Mouse (Mus musculus) hindbrain, embryonic 16.5 days (tissue): Measurements from ENCODE around the gene Zdhhc8. TPM values are rescaled to one million over a fixed set of nuclear protein-coding genes. Genes with fewer than 3 reads are reported as not detected.
A peak's percentile ranks its signal among the peaks of the same experiment; 100 is the strongest.

Source experiments
- ATAC-seq: fragments of 200-750 bp; cut with Nextera tagmentation; 2 replicates; pipeline ENCODE4 v1.8.0; 2017; ENCODE audit warnings: moderate TSS enrichment, moderate library complexity
- H3K27ac ChIP-seq: fragments of 300-500 bp; sonication (generic); 2 replicates; pipeline ENCODE4 v1.5.1; 2014; ENCODE audit warnings: low read depth, mild to moderate bottlenecking, control low read depth, low read length, moderate library complexity
- H3K27me3 ChIP-seq: fragments of 300-500 bp; sonication (generic); replicated peaks from 2 replicates; pipeline ENCODE4 v1.6.1; 2014; ENCODE audit warnings: low read length; ENCODE audit not compliant: control insufficient read depth, insufficient read depth
- H3K36me3 ChIP-seq: fragments of 300-500 bp; sonication (generic); 2 replicates; pipeline ENCODE4 v1.6.1; 2014; ENCODE audit warnings: mild to moderate bottlenecking, low read length, moderate library complexity, mixed read lengths; ENCODE audit not compliant: control insufficient read depth, insufficient read depth
- H3K4me1 ChIP-seq: fragments of 300-500 bp; sonication (generic); 2 replicates; pipeline ENCODE4 v1.6.1; 2014; ENCODE audit warnings: low read depth, low read length; ENCODE audit not compliant: control insufficient read depth, insufficient read depth
- H3K4me2 ChIP-seq: fragments of 300-500 bp; sonication (generic); 2 replicates; pipeline ENCODE4 v1.6.1; 2014; ENCODE audit warnings: mild to moderate bottlenecking, low read length, control low read depth, moderate library complexity
- H3K4me3 ChIP-seq: fragments of 300-500 bp; sonication (generic); 2 replicates; pipeline ENCODE4 v1.5.1; 2014; ENCODE audit warnings: mild to moderate bottlenecking, low read length, control low read depth, moderate library complexity
- H3K9ac ChIP-seq: fragments of 300-500 bp; sonication (generic); 2 replicates; pipeline ENCODE4 v1.6.1; 2014; ENCODE audit warnings: low read depth, mild to moderate bottlenecking, control low read depth, low read length, moderate library complexity
- H3K9me3 ChIP-seq: fragments of 300-500 bp; sonication (generic); 2 replicates; pipeline ENCODE4 v1.6.1; 2014; ENCODE audit warnings: mild to moderate bottlenecking, low read length, moderate library complexity; ENCODE audit not compliant: control insufficient read depth
- WGBS: fragments of 180-500 bp; shearing (Covaris S2); extraction: QIAGEN DNeasy Blood & Tissue Kit; methylation state at CpG from one replicate; pipeline ENCODE4 v1.1.7; 2014; 5-methylcytosine and 5-hydroxymethylcytosine counted together
- polyA plus RNA-seq: library from polyadenylated mRNA; unstranded; fragments of >200 nt; fragmentation: Nextera tagmentation; extraction: Ambion mirVana; gene quantifications from 2 replicates; pipeline ENCODE4 v1.2.1, GENCODE M21; 2015

The Zdhhc8 gene
- polyA plus RNA-seq, 1 experiment from 2014 or later, result 8.0 TPM

DNA sequence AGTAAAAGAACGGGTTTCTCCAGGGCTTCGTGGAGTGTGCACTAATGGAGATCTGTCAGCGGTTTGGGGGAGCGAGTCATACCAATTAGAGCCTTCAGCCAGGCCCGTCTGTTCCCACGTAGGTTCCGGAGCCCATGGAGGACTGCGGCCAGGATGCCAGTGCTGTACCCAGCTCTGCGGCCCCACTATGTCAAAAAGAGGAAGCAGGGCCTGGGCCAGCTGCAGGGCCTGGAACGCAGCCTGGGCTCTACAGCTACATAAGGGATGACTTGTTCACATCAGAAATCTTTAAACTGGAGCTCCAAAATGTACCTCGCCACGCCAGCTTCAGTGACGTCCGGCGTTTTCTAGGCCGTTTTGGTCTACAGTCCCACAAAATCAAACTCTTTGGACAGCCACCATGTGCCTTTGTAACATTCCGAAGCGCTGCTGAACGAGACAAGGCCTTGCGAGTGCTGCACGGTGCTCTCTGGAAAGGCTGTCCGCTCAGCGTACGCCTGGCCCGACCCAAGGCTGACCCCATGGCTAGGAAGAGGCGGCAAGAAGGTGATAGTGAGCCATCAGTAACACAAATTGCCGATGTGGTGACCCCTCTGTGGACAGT is 14.5 kb upstream of the Zdhhc8 start:
- peak; percentile 34 for ATAC-seq
- no peaks in the 10 kb centered on the region for H3K27me3 ChIP-seq
- peaks cover 32% of the 10 kb centered on the region for H3K4me1 ChIP-seq
- peak overlapping the region; percentile 91 for H3K27ac ChIP-seq
- WGBS, result 6% methylated on average over 27 of the region's 27 CpGs
- no peaks in the 10 kb centered on the region for H3K9me3 ChIP-seq
- H3K4me3 ChIP-seq, result peak overlapping the region; percentile 95
- H3K9ac ChIP-seq, result peak overlapping the region; percentile 92
- H3K36me3 ChIP-seq, result peaks cover 39% of the 10 kb centered on the region
- H3K4me2 ChIP-seq, result peak overlapping the region; percentile 94

DNA sequence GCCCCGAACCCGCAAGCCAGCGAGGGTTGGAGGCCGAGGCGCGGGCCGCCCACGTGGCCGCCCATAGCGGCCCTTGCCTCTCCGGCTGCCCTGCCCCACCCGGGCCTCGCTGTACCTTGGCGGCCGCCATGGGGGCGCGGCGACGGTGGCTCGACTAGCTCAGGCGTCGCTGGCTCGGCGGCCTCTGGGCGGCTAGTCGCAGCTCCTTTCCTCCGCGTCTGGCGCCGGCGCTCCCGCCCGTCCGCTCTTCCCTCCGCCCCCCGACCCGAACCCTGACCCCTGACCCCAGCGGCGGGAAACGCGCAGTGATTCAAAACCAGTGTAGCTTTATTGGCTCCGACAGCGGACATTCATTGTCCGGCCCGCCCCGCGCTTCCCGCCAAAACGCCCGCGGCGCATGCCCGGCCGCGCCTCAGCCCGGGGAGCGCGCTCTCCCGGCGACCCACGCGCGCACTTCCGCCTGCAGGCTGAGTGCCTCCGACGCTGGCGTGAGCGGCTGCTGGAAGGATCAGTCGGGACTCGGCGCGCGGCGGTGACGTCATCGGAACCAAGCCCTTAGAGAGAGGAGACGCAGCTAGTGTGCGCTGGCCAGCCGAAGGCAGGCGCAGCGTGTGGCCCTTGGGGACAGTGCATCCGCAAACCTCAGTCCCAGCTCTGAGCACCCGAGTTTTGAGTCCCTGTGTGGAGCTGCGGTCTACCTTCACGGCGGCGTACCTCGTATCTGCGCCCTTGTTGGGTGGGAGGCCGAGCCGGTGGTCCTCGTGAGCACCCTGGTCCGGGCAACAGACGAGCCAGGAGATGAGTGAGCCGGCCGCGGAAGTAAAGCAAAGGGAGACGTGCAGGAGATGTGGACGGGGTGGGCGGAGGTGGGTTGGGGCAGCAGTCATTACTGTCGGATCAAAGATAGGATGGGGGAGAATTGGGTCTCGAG is 13.8 kb upstream of the Zdhhc8 start, which contains the start of the genes Trmt2a and Ranbp1:
Gene Trmt2a, plus strand, starts transcription at position 247 of the 931 bp plus-strand sequence.
Gene Ranbp1, minus strand, starts transcription at position 300 of the 931 bp plus-strand sequence.
- Histone ChIP-seq H3K4me1 (peaks cover 32% of the 10 kb centered on the region), H3K9ac (peak within 1 kb of the TSS; percentile 92), H3K4me2 (peak within 1 kb of the TSS; percentile 94), H3K36me3 (peaks cover 35% of the 10 kb centered on the region), H3K4me3 (peak within 1 kb of the TSS; percentile 95), H3K27me3 (no peaks in the 10 kb centered on the region), H3K27ac (peak within 1 kb of the TSS; percentile 91), H3K9me3 (no peaks in the 10 kb centered on the region)
- ATAC-seq, result peak; percentile 94
- WGBS, result under 1% methylated on average over 85 of the region's 102 CpGs

DNA sequence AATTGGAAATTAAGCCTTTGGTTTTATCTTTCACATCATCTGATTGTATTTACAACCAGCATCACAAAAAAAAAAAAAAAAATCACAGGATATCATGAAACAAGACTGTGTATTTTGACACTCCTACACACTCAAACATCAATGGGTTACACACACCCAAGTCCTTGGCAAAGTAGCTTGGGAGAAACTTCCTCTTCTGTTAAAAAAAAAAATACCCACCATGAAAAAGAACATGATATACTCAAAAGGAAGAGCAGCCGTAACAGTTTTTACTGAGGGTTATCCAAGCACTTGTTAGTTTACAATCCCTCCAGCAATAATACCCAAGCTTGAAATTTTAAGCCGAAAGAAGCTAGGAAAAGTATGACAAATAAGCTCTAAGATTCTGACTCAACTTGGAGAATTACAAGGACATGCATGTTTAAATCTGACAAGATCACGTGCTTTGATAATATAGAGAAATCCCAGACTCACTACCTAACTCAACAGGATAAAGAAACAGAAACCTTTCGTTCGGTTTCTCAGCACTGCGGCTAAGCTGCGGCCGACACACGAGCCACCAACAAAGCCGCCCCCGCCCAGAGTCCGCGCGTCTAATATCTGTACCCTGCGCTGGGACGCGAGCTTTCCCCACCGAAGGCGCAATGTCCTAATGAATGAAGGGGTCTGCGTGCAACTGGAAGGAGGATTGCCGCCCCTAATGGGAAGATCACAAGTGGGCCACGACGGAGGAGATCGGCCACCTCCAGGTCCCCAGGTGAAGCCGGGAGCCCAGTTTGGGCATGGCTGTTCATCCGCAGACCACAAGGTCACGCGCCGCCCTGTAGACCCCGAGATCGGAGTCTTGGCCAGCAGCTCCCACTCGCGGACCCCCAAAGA is 12.8 kb upstream of the Zdhhc8 start:
- H3K4me3 ChIP-seq, result peak overlapping the region; percentile 95
- peak overlapping the region; percentile 92 for H3K9ac ChIP-seq
- peaks cover 37% of the 10 kb centered on the region for H3K36me3 ChIP-seq
- no peaks in the 10 kb centered on the region for H3K9me3 ChIP-seq
- H3K27ac ChIP-seq, result peak overlapping the region; percentile 91
- no peak for ATAC-seq
- H3K4me2 ChIP-seq, result peak overlapping the region; percentile 70
- H3K4me1 ChIP-seq, result peaks cover 32% of the 10 kb centered on the region
- under 1% methylated on average over 33 of the region's 33 CpGs for WGBS
- H3K27me3 ChIP-seq, result no peaks in the 10 kb centered on the region

DNA sequence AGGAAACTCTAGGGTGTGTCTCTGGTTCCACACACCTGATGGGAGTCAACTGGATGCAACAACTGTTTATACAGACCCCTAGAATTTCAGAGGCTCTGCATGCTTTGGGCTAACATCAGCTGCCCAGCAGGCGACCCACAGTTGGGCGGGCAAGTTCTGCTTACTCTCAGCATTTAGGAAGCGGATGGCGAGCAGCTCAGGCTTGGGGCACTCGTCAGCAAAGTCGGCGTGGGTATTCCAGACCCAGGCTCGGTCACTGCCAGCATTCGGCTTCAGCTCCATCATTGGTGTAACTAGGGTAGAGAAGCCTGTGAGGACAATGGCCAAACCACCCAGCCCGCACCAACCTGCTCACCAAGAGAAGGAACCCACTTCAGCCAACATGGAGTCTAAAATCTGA is 6.6 kb upstream of the Zdhhc8 start:
- no peak overlapping the region for H3K27ac ChIP-seq
- H3K4me2 ChIP-seq, result no peak overlapping the region
- WGBS, result 89% methylated on average over 10 of the region's 10 CpGs
- no peaks in the 10 kb centered on the region for H3K9me3 ChIP-seq
- H3K27me3 ChIP-seq, result no peaks in the 10 kb centered on the region
- peaks cover 4% of the 10 kb centered on the region for H3K4me1 ChIP-seq
- ATAC-seq, result no peak
- H3K9ac ChIP-seq, result no peak overlapping the region
- peaks cover 61% of the 10 kb centered on the region for H3K36me3 ChIP-seq
- H3K4me3 ChIP-seq, result no peak overlapping the region

DNA sequence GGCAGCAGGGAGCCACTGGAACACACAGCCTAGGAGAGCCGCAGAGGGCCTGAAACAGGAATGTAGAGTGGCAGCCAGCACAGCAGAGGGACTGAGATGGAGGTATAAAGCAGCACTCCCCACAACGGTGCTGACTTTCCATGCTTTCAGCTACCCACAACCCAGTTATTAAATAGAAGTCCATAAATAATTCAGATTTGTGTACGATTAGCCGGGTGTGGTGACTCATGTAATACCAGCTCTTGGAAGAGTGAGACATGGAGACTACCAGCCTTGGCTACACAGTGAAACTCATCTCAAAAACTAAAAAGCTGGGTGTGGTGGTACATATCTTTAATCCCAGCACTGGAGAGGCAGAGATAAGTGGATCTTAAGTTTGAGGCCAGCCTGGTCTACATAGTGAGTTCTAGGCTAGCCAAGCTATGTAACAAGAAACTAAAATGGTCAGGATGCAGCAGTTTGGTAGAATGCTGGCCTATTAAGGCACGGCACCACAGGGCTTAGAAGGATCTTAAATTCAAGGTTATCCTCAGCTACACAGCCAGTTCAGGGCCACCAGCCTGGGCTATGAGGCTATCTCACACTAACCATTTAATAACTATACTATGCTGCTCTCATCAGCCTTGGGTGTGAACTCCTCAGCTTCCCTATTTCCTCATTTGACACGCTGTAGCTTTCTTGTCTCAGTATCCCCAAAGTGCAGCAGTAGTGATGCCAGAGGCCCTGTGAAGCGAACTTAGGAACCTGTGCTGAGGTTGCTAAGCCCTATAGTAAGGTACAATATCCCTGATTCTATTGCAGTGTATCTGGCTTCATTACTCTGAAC is 2.0 kb upstream of the Zdhhc8 start:
- 76% methylated on average over 7 of the region's 7 CpGs for WGBS
- H3K27me3 ChIP-seq, result no peaks in the 10 kb centered on the region
- peaks cover 23% of the 10 kb centered on the region for H3K4me1 ChIP-seq
- no peak for ATAC-seq
- no peaks in the 10 kb centered on the region for H3K9me3 ChIP-seq
- no peak overlapping the region for H3K27ac ChIP-seq
- no peak overlapping the region for H3K4me3 ChIP-seq
- H3K9ac ChIP-seq, result no peak overlapping the region
- no peak overlapping the region for H3K4me2 ChIP-seq
- peaks cover 29% of the 10 kb centered on the region for H3K36me3 ChIP-seq

DNA sequence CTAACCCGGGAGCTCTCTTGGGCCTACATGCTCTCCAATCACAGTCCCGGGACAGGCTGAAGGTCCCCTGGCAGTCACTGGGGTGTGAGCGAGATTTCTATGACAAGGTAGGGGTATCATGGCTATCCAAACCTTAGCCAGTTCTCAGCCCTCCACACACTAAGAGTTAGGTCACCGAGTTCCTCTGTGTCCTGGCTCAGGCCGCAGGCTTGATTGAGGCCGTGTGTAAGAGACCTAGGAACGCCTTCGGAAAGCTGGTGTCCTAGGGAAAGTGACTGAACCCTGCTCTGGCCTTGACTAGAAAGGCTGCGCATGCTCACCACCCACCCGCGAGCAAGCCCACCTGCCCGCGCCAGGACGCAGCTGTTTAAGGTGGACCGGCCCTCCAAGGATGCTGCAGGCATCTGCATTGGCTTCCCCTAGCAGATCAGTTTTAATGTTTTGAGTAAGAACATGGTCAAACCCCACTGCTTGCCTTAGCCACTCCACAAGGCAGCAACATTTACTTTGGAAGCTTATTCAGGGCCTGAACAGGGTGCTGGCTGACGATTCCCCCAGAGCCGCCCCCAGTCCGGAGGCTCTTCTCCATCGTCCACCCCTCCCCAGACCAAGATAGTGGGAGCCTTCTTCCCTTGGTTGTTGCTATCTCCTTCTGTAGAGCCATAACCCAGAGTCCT is 591 bp upstream of the Zdhhc8 start:
- WGBS, result 4% methylated on average over 19 of the region's 19 CpGs
- H3K4me1 ChIP-seq, result peaks cover 23% of the 10 kb centered on the region
- peak overlapping the region; percentile 95 for H3K27ac ChIP-seq
- peak overlapping the region; percentile 92 for H3K4me3 ChIP-seq
- H3K27me3 ChIP-seq, result no peaks in the 10 kb centered on the region
- H3K36me3 ChIP-seq, result peaks cover 17% of the 10 kb centered on the region
- H3K4me2 ChIP-seq, result peak overlapping the region; percentile 82
- peak overlapping the region; percentile 95 for H3K9ac ChIP-seq
- ATAC-seq, result peak; percentile 86
- H3K9me3 ChIP-seq, result no peaks in the 10 kb centered on the region

DNA sequence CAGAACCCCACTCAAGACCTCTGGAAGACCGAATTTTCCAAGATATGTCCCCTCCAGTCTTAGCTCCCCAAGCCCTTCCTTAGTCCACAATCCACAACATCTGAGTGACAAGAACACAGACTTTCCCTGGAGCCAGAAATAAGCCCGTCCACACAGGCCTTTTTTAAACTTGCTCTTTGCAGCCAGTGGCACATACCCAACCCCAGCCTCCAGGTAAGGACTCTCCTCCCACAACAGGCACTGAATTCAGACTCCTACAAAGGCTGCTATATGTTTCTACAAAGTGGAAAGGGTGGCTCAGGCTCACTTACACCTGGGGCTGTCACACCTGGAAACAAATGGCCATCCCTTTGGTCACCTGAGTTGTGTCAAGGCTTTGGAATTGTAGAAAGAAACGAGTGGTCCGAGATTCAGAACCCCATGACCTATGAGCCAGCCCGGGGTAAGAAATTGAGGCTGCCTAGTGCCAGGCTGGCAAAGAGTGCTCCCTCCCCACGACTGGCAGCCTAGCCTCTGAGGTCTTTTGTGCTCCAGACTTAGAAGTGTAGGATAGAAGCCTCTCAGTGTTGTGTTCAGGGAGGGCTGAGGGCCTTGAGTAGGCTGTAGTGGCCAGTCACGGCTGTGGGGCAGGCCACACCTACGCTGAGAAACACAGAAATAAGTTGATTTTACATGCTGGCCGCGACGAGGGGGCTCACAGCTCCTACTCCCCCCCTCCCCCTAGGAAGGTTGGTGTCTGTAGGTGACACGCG is 841 bp downstream of the Zdhhc8 start:
- Histone ChIP-seq H3K4me3 (peak overlapping the region; percentile 92), H3K9ac (peak overlapping the region; percentile 95), H3K9me3 (no peaks in the 10 kb centered on the region), H3K27me3 (no peaks in the 10 kb centered on the region), H3K4me1 (peaks cover 34% of the 10 kb centered on the region), H3K36me3 (peaks cover 5% of the 10 kb centered on the region; the same call in 1 of the 2 replicates), H3K27ac (peak overlapping the region; percentile 95), H3K4me2 (peak overlapping the region; percentile 82)
- ATAC-seq, result peak; percentile 16
- 20% methylated on average over 13 of the region's 13 CpGs for WGBS
